Mouse (Mus musculus): ENCODE data around the gene Ctu2. TPM values are rescaled to one million over a fixed set of nuclear protein-coding genes. Genes with fewer than 3 reads are reported as not detected.
A peak's percentile ranks its signal among the peaks of the same experiment; 100 is the strongest.

Ctu2 gene
- polyA plus RNA-seq, 1 experiment from 2014 or later, result 13.1 TPM

DNA sequence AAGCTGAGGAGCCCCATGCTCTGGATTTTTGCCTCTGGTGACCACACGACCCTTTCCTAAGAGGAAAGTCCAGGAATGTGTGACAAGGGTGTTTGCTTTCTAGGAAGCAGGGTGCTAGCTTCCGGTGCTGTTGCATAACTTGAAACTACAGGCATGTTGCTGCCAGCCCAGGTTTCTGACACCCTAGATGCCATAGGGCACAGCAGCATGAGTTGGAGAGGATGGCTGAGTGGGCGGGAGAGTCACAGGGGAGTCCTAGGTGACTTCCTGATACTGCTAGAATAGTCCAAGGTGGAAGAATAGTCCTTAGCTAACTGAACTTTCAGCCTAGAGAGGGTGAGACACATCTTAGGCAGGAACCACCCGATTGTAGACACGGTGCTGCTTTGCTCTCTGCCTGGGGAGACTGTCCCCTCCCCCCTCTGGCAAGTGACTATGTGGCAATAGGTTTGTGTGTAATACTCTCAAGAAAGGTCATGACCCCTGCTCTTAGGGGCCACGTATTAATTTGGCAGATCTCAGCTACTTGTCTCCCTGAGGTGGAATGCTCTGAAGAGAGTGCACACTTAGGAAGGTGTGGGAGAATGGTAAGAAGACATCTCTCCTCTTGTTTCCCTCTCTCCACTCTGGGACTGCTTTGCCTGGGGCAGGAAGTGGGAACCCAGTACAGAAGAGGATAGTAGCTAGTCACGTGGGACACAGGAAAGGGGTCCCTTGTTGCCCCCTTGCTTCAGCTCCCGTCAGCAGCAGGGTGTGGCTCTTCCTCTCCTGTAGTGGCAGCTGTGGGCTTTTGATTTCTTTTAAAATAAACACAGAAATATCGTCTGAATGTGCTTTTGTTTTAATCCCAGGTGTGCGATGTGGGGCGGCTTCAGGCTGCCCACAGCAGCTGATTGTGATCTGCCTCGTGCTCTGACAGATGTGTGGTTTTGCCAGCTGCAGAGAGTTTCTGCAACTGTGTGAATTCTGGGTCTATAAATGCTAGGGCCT, 12.0 kb upstream of the Ctu2 start:
- Histone ChIP-seq H3K27ac (replicated peaks) (peak overlapping the region; percentile 34), H3K9me3 (replicated peaks) (no peaks in the 10 kb centered on the region), H3K4me2 (peak overlapping the region; percentile 23), H3K27me3 (peaks cover 42% of the 10 kb centered on the region), H3K36me3 (replicated peaks) (peaks cover 21% of the 10 kb centered on the region; the same call in 1 of the 2 replicates), H3K4me3 (replicated peaks) (no peak overlapping the region), H3K9ac (no peak overlapping the region), H3K4me1 (replicated peaks) (peaks cover 58% of the 10 kb centered on the region)
- 11% methylated on average over 12 of the region's 12 CpGs for WGBS (ENCODE audit: insufficient replicate concordance)
- no peak for ATAC-seq (ENCODE audit: insufficient read depth)

DNA sequence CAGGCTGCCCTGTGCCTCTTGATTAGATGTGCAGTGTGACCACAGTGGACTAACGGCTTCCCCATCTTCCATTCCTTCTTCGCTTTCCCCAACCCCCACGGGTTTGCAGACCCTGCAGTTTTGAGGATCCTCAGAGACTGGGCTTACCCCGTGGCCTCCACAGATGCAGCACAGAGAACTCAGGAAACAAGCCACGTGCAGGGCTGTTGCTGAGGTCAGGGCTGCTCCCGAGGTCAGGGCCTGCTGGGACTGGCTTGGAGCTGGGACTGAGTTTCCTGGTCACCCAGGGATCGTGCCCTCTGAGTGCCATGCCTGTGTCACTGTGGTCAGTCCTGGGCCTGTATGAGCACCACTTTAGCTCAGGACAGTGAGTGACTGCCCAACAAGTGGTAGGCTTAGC, 11.0 kb upstream of the Ctu2 start:
- Histone ChIP-seq H3K4me1 (replicated peaks) (peaks cover 59% of the 10 kb centered on the region), H3K9ac (no peak overlapping the region), H3K4me2 (no peak overlapping the region), H3K4me3 (replicated peaks) (no peak overlapping the region), H3K36me3 (replicated peaks) (peaks cover 21% of the 10 kb centered on the region; the same call in 1 of the 2 replicates), H3K27ac (replicated peaks) (no peak overlapping the region), H3K27me3 (peaks cover 32% of the 10 kb centered on the region), H3K9me3 (replicated peaks) (no peaks in the 10 kb centered on the region)
- 19% methylated on average over 7 of the region's 7 CpGs for WGBS (ENCODE audit: insufficient replicate concordance)
- no peak for ATAC-seq (ENCODE audit: insufficient read depth)

DNA sequence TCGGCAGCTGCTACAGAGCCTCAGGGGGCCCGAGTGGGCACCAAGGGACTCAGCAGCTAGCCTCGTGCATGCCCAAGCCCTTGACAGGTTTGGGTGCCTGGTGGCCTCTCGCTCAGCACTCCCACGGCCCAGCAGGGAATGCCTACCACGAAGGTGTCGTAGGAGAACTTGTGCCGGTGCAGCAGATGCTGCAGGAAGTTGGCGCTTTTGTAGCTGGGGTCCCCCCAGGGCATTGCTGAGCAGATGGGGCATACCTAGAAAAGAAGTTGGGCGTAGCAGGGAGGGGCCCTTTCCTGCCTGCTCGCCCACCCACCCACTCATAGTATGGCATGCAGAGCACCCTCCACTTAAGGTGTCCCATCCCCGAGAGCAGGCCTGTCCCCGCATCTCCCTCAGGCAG, 8.1 kb upstream of the Ctu2 start:
- peaks cover 21% of the 10 kb centered on the region; the same call in 1 of the 2 replicates for H3K36me3 ChIP-seq (replicated peaks)
- 76% methylated on average over 13 of the region's 13 CpGs for WGBS (ENCODE audit: insufficient replicate concordance)
- H3K4me3 ChIP-seq (replicated peaks), result no peak overlapping the region
- H3K9me3 ChIP-seq (replicated peaks), result no peaks in the 10 kb centered on the region
- H3K27me3 ChIP-seq, result peaks cover 4% of the 10 kb centered on the region; the same call in 1 of the 2 replicates
- H3K4me1 ChIP-seq (replicated peaks), result peaks cover 42% of the 10 kb centered on the region
- H3K4me2 ChIP-seq, result no peak overlapping the region
- no peak for ATAC-seq (ENCODE audit: insufficient read depth)
- H3K9ac ChIP-seq, result no peak overlapping the region
- no peak overlapping the region for H3K27ac ChIP-seq (replicated peaks)

DNA sequence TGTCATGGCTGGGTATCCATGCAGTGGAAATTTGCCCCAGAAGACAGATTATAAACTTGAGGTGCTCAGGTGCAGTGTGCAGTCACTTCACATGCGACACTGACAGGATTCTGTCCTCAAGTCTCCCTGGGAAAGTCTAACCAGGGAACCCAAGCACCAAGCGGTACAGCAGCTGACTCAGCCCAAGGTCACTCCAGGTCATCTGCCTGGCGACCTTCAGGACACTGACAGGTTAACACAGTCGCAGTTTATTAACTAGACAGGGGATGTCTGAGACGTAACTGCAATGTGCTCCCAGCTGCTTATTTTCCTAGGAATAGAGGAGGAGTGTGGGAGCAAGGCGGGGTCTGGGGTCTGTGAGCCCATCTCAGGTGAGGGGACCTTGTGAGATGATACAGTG, 6.5 kb upstream of the Ctu2 start:
- H3K4me3 ChIP-seq (replicated peaks), result no peak overlapping the region
- 69% methylated on average over 6 of the region's 6 CpGs for WGBS (ENCODE audit: insufficient replicate concordance)
- no peak overlapping the region for H3K27ac ChIP-seq (replicated peaks)
- H3K4me2 ChIP-seq, result no peak overlapping the region
- H3K4me1 ChIP-seq (replicated peaks), result peaks cover 41% of the 10 kb centered on the region
- no peaks in the 10 kb centered on the region for H3K27me3 ChIP-seq
- no peak for ATAC-seq (ENCODE audit: insufficient read depth)
- H3K36me3 ChIP-seq (replicated peaks), result peaks cover 29% of the 10 kb centered on the region; the same call in 1 of the 2 replicates
- H3K9me3 ChIP-seq (replicated peaks), result no peaks in the 10 kb centered on the region
- no peak overlapping the region for H3K9ac ChIP-seq

DNA sequence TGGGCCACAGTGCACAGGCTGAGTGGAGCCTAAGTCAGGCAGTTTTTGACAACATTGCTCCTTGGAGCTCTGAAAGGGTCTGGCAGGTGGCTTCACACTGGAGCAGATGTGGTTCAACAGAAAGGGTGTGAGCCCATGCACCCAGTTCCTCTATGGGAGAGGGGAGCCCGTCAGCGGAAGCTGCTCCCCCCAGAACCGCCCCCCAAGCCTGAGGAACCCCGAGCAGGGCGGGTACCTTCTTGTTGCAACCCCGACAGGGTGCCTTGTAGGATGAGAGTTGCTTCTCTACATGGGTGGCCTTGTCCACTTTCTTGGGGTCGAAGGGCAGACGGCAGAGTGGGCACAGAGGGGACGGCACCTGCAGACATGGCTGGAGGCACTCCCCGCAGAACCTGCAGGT, 6.0 kb upstream of the Ctu2 start:
- H3K9me3 ChIP-seq (replicated peaks), result no peaks in the 10 kb centered on the region
- H3K4me2 ChIP-seq, result no peak overlapping the region
- no peak overlapping the region for H3K27ac ChIP-seq (replicated peaks)
- ATAC-seq (ENCODE audit: insufficient read depth), result no peak
- H3K4me1 ChIP-seq (replicated peaks), result peaks cover 41% of the 10 kb centered on the region
- no peak overlapping the region for H3K4me3 ChIP-seq (replicated peaks)
- H3K9ac ChIP-seq, result no peak overlapping the region
- H3K36me3 ChIP-seq (replicated peaks), result peaks cover 29% of the 10 kb centered on the region; the same call in 1 of the 2 replicates
- WGBS (ENCODE audit: insufficient replicate concordance), result 70% methylated on average over 10 of the region's 10 CpGs
- H3K27me3 ChIP-seq, result no peaks in the 10 kb centered on the region

DNA sequence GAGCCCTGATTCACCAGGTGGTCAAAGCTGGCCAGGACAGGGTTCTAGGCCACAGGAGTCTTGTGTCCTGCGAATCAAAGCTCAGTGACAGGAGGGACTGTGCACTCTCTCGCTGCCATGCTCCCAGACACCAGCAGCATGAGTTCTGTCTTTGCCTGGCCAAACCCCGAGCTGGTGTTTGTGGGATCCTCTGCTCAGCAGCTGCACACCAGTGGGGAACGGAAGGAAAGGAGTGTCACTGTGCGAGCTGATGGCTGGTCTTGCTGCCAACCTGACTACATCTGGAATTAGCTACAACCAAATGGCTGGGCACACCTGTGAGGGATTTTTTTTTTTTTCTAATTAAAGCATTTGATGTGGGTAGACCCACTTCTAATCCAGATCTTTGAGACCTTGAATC, 5.3 kb upstream of the Ctu2 start:
- Histone ChIP-seq H3K27me3 (no peaks in the 10 kb centered on the region), H3K9me3 (replicated peaks) (no peaks in the 10 kb centered on the region), H3K4me3 (replicated peaks) (no peak overlapping the region), H3K27ac (replicated peaks) (no peak overlapping the region), H3K4me2 (no peak overlapping the region), H3K9ac (no peak overlapping the region), H3K4me1 (replicated peaks) (peaks cover 43% of the 10 kb centered on the region), H3K36me3 (replicated peaks) (peaks cover 29% of the 10 kb centered on the region; the same call in 1 of the 2 replicates)
- no peak for ATAC-seq (ENCODE audit: insufficient read depth)
- WGBS (ENCODE audit: insufficient replicate concordance), result 59% methylated on average over 5 of the region's 5 CpGs

DNA sequence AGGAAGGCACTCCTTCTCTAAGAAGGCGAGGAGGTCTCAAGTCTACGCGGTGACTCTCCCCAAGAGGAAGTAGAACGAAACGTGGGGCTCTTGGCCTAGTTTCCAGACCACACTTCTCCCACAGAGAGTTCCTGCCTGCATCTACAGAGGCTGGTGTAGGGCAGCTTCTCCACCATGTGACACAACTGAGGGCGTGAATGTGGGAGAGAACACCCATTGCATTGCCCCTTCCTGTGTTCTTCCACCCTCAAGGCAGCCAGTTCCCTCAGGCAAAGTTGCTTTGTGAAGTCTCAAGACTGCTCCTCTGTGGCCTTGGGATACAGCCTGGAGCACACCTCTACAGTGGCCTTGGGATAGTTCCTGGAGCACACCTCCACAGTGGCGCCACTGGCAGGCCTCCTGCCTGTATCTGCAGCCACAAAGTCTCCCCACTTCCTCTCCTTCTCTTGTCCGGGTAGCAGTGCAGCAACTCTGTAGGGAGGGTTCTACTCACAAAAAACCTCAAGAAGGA, 2.0 kb upstream of the Ctu2 start:
- Histone ChIP-seq H3K27me3 (no peaks in the 10 kb centered on the region), H3K27ac (replicated peaks) (peak overlapping the region; percentile 83), H3K4me1 (replicated peaks) (peaks cover 63% of the 10 kb centered on the region), H3K36me3 (replicated peaks) (peaks cover 24% of the 10 kb centered on the region), H3K4me2 (peak overlapping the region; percentile 97), H3K4me3 (replicated peaks) (peak overlapping the region; percentile 97), H3K9me3 (replicated peaks) (no peaks in the 10 kb centered on the region), H3K9ac (no peak overlapping the region; the same call in 1 of the 2 replicates)
- no peak for ATAC-seq (ENCODE audit: insufficient read depth)
- 48% methylated on average over 8 of the region's 8 CpGs for WGBS (ENCODE audit: insufficient replicate concordance)

DNA sequence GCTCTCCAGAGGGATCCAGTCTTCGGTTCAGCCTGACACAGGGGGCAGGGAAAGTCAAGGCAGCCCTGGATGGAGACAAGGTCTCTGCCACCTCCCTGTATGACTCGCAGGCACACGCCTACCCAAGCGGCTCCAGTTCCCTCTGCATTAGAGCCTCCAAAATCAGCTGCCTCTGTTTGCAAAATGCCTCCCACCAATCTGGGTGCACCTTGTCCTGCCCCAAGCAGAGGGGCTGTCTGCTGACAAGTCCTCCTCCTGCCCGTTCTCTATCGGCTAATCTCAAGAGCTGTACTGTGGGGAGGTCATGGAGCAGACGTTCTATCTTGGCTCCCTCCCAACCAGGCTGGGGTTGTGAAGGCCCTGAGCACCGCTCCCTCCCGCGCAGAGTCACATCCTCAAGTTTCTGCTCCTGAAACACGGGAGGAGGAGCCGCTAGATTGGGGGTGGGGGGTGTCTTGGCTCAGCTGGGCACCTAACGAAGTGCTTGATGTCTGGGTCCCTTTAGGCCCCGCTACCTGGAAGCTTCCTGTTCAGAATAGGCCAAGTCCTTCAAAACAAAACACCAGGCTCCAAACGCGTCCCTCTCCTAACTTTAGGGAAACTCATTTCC, 887 bp upstream of the Ctu2 start:
- peak overlapping the region; percentile 87 for H3K9ac ChIP-seq
- ATAC-seq (ENCODE audit: insufficient read depth), result peak; percentile 13; the same call in 1 of the 2 replicates
- H3K27ac ChIP-seq (replicated peaks), result peak overlapping the region; percentile 83
- no peaks in the 10 kb centered on the region for H3K9me3 ChIP-seq (replicated peaks)
- peaks cover 55% of the 10 kb centered on the region for H3K4me1 ChIP-seq (replicated peaks)
- H3K4me2 ChIP-seq, result peak overlapping the region; percentile 97
- WGBS (ENCODE audit: insufficient replicate concordance), result 3% methylated on average over 16 of the region's 16 CpGs
- peaks cover 35% of the 10 kb centered on the region for H3K36me3 ChIP-seq (replicated peaks)
- peak overlapping the region; percentile 97 for H3K4me3 ChIP-seq (replicated peaks)
- H3K27me3 ChIP-seq, result no peaks in the 10 kb centered on the region

DNA sequence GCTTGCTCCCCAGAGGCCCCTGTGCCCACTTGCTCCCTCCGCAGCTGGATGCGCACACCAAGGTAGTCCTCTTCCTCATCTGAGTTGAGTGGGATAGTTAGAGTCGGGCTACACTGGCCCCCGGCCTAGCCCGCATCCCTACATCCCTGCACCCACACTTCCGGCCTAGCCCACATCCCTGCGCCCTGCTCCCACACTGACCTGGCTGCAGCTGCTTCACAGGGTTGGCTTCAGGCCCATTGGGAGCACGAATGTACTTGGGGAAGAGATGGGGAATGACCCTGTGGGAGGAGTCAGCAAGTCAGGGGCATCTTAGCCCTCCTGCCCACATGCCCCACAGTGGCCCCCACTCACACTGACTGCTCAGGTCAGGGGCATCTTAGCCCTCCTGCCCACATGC, 6.5 kb downstream of the Ctu2 start:
- Histone ChIP-seq H3K9me3 (replicated peaks) (no peaks in the 10 kb centered on the region), H3K4me2 (no peak overlapping the region), H3K27ac (replicated peaks) (no peak overlapping the region), H3K27me3 (no peaks in the 10 kb centered on the region), H3K36me3 (replicated peaks) (peaks cover 96% of the 10 kb centered on the region), H3K9ac (no peak overlapping the region), H3K4me3 (replicated peaks) (no peak overlapping the region), H3K4me1 (replicated peaks) (peaks cover 5% of the 10 kb centered on the region; the same call in 1 of the 2 replicates)
- 83% methylated on average over 8 of the region's 8 CpGs for WGBS (ENCODE audit: insufficient replicate concordance)
- ATAC-seq (ENCODE audit: insufficient read depth), result no peak

DNA sequence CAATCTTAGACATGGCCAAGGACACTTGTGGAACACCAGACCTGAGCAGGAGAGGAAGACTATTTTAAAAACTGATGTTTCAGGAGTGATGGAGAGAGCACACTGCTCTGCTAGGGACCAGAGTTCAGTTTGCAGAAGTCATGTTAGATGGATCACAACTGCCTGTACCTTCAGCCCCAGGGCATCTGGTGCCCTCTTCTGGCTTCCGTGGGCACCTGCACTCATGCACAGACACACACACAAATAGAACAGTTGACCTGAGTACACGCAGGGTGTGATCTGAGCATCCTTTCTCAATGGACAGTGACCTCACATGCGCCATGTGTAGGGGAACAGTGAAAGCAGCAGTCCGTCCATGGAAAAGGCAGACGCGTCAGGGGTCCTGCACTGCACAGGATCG, 7.9 kb downstream of the Ctu2 start:
- no peaks in the 10 kb centered on the region for H3K27me3 ChIP-seq
- H3K27ac ChIP-seq (replicated peaks), result no peak overlapping the region
- H3K4me3 ChIP-seq (replicated peaks), result no peak overlapping the region
- 93% methylated on average over 7 of the region's 7 CpGs for WGBS (ENCODE audit: insufficient replicate concordance)
- H3K36me3 ChIP-seq (replicated peaks), result peaks cover 98% of the 10 kb centered on the region
- no peak overlapping the region for H3K9ac ChIP-seq
- no peak for ATAC-seq (ENCODE audit: insufficient read depth)
- H3K4me2 ChIP-seq, result no peak overlapping the region
- no peaks in the 10 kb centered on the region for H3K4me1 ChIP-seq (replicated peaks)
- no peaks in the 10 kb centered on the region for H3K9me3 ChIP-seq (replicated peaks)

DNA sequence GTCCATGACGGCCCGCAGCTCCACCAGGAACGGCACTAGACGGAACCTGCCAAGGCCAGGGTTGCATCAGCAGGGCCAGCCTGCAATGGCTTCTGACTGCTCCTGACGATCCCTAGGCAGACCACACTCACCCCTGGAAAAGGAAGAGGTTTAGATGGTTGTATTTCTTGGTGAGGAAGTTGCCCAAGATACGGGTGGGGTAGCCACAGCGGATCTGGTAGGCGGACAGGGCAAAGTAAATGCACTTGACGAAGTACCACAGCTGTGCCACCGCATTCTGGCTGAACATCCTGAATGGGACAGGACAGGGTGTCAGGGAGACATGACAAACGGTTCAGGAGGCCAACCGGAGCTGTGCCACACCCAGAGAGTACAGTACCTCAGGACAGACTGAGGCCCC, 8.9 kb downstream of the Ctu2 start:
- no peak for ATAC-seq (ENCODE audit: insufficient read depth)
- 76% methylated on average over 12 of the region's 12 CpGs for WGBS (ENCODE audit: insufficient replicate concordance)
- H3K4me2 ChIP-seq, result no peak overlapping the region
- no peak overlapping the region for H3K9ac ChIP-seq
- no peaks in the 10 kb centered on the region for H3K27me3 ChIP-seq
- H3K4me3 ChIP-seq (replicated peaks), result no peak overlapping the region
- H3K27ac ChIP-seq (replicated peaks), result no peak overlapping the region
- peaks cover 98% of the 10 kb centered on the region for H3K36me3 ChIP-seq (replicated peaks)
- no peaks in the 10 kb centered on the region for H3K4me1 ChIP-seq (replicated peaks)
- no peaks in the 10 kb centered on the region for H3K9me3 ChIP-seq (replicated peaks)

Measured in liver, embryonic 15.5 days (tissue).